Mouse (Mus musculus): Measurements from ENCODE around the gene Armc7.
"Not testable (repeated sequence)": the region's sequence is repeated elsewhere in the genome, so short reads cannot be mapped to it uniquely, and the experiment has no call there.

Armc7 gene

GRCm38 (mm10) chr11:115455619-115456018 lies 19.8 kb upstream of the Armc7 start:
- no peak for DNase-seq

GRCm38 (mm10) chr11:115456182-115456581 lies 19.3 kb upstream of the Armc7 start:
- no peak for DNase-seq

- DNase-seq, result no peak
These were observed 18.1 kb upstream of the Armc7 start for GRCm38 (mm10) chr11:115457405-115457804.

GRCm38 (mm10) chr11:115460976-115461375 lies 14.5 kb upstream of the Armc7 start:
- peak; percentile 45 to 47 for DNase-seq

- no peak for DNase-seq
These were observed 13.6 kb upstream of the Armc7 start for GRCm38 (mm10) chr11:115461846-115462242.

GRCm38 (mm10) chr11:115462243-115462891 lies 13.1 kb upstream of the Armc7 start, which contains the start of gene Slc16a5:
Gene Slc16a5 (plus strand): TSS chr11:115462474.
- peak; percentile 49 to 55 for DNase-seq

GRCm38 (mm10) chr11:115463397-115463796 lies 12.1 kb upstream of the Armc7 start:
- no peak for DNase-seq

- DNase-seq, result no peak
These were observed 10.6 kb upstream of the Armc7 start for GRCm38 (mm10) chr11:115464851-115465250.

- DNase-seq, result no peak
These were observed 8.2 kb upstream of the Armc7 start for GRCm38 (mm10) chr11:115467217-115467618.

- no peak for DNase-seq
These were observed 3.3 kb upstream of the Armc7 start for GRCm38 (mm10) chr11:115472183-115472582.

- DNase-seq, result peak; percentile 96 to 99
These were observed 1.7 kb upstream of the Armc7 start for GRCm38 (mm10) chr11:115473626-115474275.

- no peak for DNase-seq
These were observed 331 bp downstream of the Armc7 start for GRCm38 (mm10) chr11:115475758-115476237.

GRCm38 (mm10) chr11:115476630-115477029 lies 1.2 kb downstream of the Armc7 start:
- DNase-seq, result not testable (repeated sequence)

- not testable (repeated sequence) for DNase-seq
These were observed 1.9 kb downstream of the Armc7 start for GRCm38 (mm10) chr11:115477388-115477787.

- DNase-seq, result no peak
These were observed 3.0 kb downstream of the Armc7 start for GRCm38 (mm10) chr11:115478296-115478938.

GRCm38 (mm10) chr11:115481553-115482259 lies 6.2 kb downstream of the Armc7 start:
- DNase-seq, result no peak

GRCm38 (mm10) chr11:115483278-115483677 lies 7.8 kb downstream of the Armc7 start:
- DNase-seq, result no peak

- DNase-seq, result peak; percentile 87 to 92
These were observed 8.3 kb downstream of the Armc7 start for GRCm38 (mm10) chr11:115483726-115484125.

- peak in 1 of 2 experiments; percentile 40 for DNase-seq
These were observed 9.7 kb downstream of the Armc7 start for GRCm38 (mm10) chr11:115485155-115485554.

GRCm38 (mm10) chr11:115488551-115489104 lies 13.2 kb downstream of the Armc7 start:
- DNase-seq, result no peak

GRCm38 (mm10) chr11:115490441-115491355 lies 15.2 kb downstream of the Armc7 start:
- DNase-seq, result peak; percentile 36 to 42
